Mouse (Mus musculus): Measurements from ENCODE around the gene Celf1.
A peak's percentile ranks its signal among the peaks of the same experiment; 100 is the strongest.

The Celf1 gene

GRCm38 (mm10) chr2:91061849-91062481, 121.8 kb downstream of the Celf1 start:
- DNase-seq (ENCODE audit: low spot score in 2 of 2): no peak

GRCm38 (mm10) chr2:91062779-91063606, 122.8 kb downstream of the Celf1 start:
- no peak for DNase-seq (ENCODE audit: low spot score in 2 of 2)

- peak in 1 of 2 experiments; percentile 29 for DNase-seq (ENCODE audit: low spot score in 2 of 2)
Observed at GRCm38 (mm10) chr2:91064211-91064610, 124.0 kb downstream of the Celf1 start.

- peak; percentile 76 for DNase-seq (ENCODE audit: low spot score in 2 of 2)
Observed at GRCm38 (mm10) chr2:91065544-91065943, 125.4 kb downstream of the Celf1 start.

GRCm38 (mm10) chr2:91066455-91066854, 126.3 kb downstream of the Celf1 start:
- DNase-seq (ENCODE audit: low spot score in 2 of 2): no peak

GRCm38 (mm10) chr2:91068162-91068871, 128.1 kb downstream of the Celf1 start:
- no peak for DNase-seq (ENCODE audit: low spot score in 2 of 2)

- DNase-seq (ENCODE audit: low spot score in 2 of 2): no peak
Observed at GRCm38 (mm10) chr2:91068872-91069165, 128.6 kb downstream of the Celf1 start.
